Mouse (Mus musculus) neural tube, embryonic 11.5 days (tissue): ENCODE measurements around the gene Lsmem1. TPM values are rescaled to one million over a fixed set of nuclear protein-coding genes. Genes with fewer than 3 reads are reported as not detected.

ENCODE experiments used
- ATAC-seq: fragments of 200-750 bp; cut with Nextera tagmentation; 2 replicates; pipeline ENCODE4 v1.8.0; 2017; ENCODE audit warnings: moderate number of reproducible peaks, mild to moderate bottlenecking, moderate TSS enrichment, moderate library complexity; ENCODE audit not compliant: insufficient read depth, low FRiP score, low TSS enrichment
- DNase-seq: peaks from one replicate; pipeline ENCODE4 v3.0.0-alpha.2; 2015; ENCODE audit warnings: low spot score
- H3K27ac ChIP-seq: fragments of 300-500 bp; sonication (generic); 2 replicates; pipeline ENCODE4 v1.5.1; 2014; ENCODE audit warnings: low read depth, mild to moderate bottlenecking, low read length
- H3K27me3 ChIP-seq: fragments of 300-500 bp; sonication (generic); 2 replicates; pipeline ENCODE4 v1.6.1; 2014; ENCODE audit warnings: mild to moderate bottlenecking, low read length, mixed read lengths; ENCODE audit not compliant: control insufficient read depth, insufficient read depth
- H3K36me3 ChIP-seq: fragments of 300-500 bp; sonication (generic); 2 replicates; pipeline ENCODE4 v1.6.1; 2014; ENCODE audit warnings: mild to moderate bottlenecking, low read length, moderate library complexity, mixed read lengths; ENCODE audit not compliant: control insufficient read depth, insufficient read depth
- H3K4me1 ChIP-seq: fragments of 300-500 bp; sonication (generic); 2 replicates; pipeline ENCODE4 v1.6.1; 2014; ENCODE audit warnings: low read length, mixed read lengths; ENCODE audit not compliant: control insufficient read depth, insufficient read depth
- H3K4me2 ChIP-seq: fragments of 300-500 bp; sonication (generic); 2 replicates; pipeline ENCODE4 v1.6.1; 2014; ENCODE audit warnings: low read depth, mild to moderate bottlenecking, moderate library complexity
- H3K4me3 ChIP-seq: fragments of 300-500 bp; sonication (generic); 2 replicates; pipeline ENCODE4 v1.5.1; 2014; ENCODE audit warnings: low read depth, low read length
- H3K9ac ChIP-seq: fragments of 300-500 bp; sonication (generic); 2 replicates; pipeline ENCODE4 v1.6.1; 2014; ENCODE audit warnings: mild to moderate bottlenecking, low read length
- H3K9me3 ChIP-seq: fragments of 300-500 bp; sonication (generic); 2 replicates; pipeline ENCODE4 v1.6.1; 2016; ENCODE audit warnings: low read length; ENCODE audit not compliant: control insufficient read depth
- WGBS: fragments of 180-500 bp; shearing (Covaris S2); extraction: QIAGEN DNeasy Blood & Tissue Kit; methylation state at CpG from one replicate; pipeline ENCODE4 v1.1.7; 2014; 5-methylcytosine and 5-hydroxymethylcytosine counted together
- polyA plus RNA-seq: library from polyadenylated mRNA; unstranded; fragments of >200 nt; fragmentation: Nextera tagmentation; extraction: Ambion mirVana; gene quantifications from 2 replicates; pipeline ENCODE4 v1.2.1, GENCODE M21; 2014

Gene Lsmem1
- polyA plus RNA-seq, 1 experiment from 2014 or later, result 0.32 TPM

GRCm38 (mm10) chr12:40232231-40232630, 32.9 kb upstream of the Lsmem1 start:
- H3K27me3 ChIP-seq, result no peaks in the 10 kb centered on the region
- DNase-seq, result no peak
- H3K36me3 ChIP-seq, result no peaks in the 10 kb centered on the region
- H3K4me3 ChIP-seq, result no peak overlapping the region
- H3K9ac ChIP-seq, result no peak overlapping the region
- H3K9me3 ChIP-seq, result no peaks in the 10 kb centered on the region
- ATAC-seq, result no peak
- H3K27ac ChIP-seq, result no peak overlapping the region
- WGBS, result 87% methylated on average over 1 of the region's 1 CpGs
- no peak overlapping the region for H3K4me2 ChIP-seq
- H3K4me1 ChIP-seq, result no peaks in the 10 kb centered on the region

GRCm38 (mm10) chr12:40231632-40232031, 32.3 kb upstream of the Lsmem1 start:
- no peaks in the 10 kb centered on the region for H3K9me3 ChIP-seq
- ATAC-seq, result no peak
- no peaks in the 10 kb centered on the region for H3K36me3 ChIP-seq
- no peak for DNase-seq
- H3K9ac ChIP-seq, result no peak overlapping the region
- no peaks in the 10 kb centered on the region for H3K4me1 ChIP-seq
- H3K27ac ChIP-seq, result no peak overlapping the region
- 86% methylated on average over 2 of the region's 2 CpGs for WGBS
- no peak overlapping the region for H3K4me3 ChIP-seq
- H3K27me3 ChIP-seq, result no peaks in the 10 kb centered on the region
- no peak overlapping the region for H3K4me2 ChIP-seq

- Histone ChIP-seq H3K4me2 (no peak overlapping the region), H3K27me3 (no peaks in the 10 kb centered on the region), H3K9ac (no peak overlapping the region), H3K27ac (no peak overlapping the region), H3K9me3 (no peaks in the 10 kb centered on the region), H3K36me3 (no peaks in the 10 kb centered on the region), H3K4me1 (peaks cover 14% of the 10 kb centered on the region), H3K4me3 (no peak overlapping the region)
- WGBS, result 94% methylated on average over 9 of the region's 9 CpGs
- ATAC-seq (no peak), DNase-seq (no peak)
These were observed 25.0 kb upstream of the Lsmem1 start for GRCm38 (mm10) chr12:40224171-40224880.

GRCm38 (mm10) chr12:40223676-40224075, 24.4 kb upstream of the Lsmem1 start:
- Histone ChIP-seq H3K4me3 (peak overlapping the region; percentile 94), H3K27me3 (no peaks in the 10 kb centered on the region), H3K9me3 (no peaks in the 10 kb centered on the region), H3K4me1 (peaks cover 14% of the 10 kb centered on the region), H3K4me2 (peak overlapping the region; percentile 40), H3K9ac (peak overlapping the region; percentile 20), H3K36me3 (no peaks in the 10 kb centered on the region), H3K27ac (no peak overlapping the region)
- 58% methylated on average over 10 of the region's 10 CpGs for WGBS
- no peak for ATAC-seq
- DNase-seq, result no peak

GRCm38 (mm10) chr12:40223082-40223619, 23.9 kb upstream of the Lsmem1 start:
- Histone ChIP-seq H3K4me1 (peaks cover 14% of the 10 kb centered on the region), H3K9me3 (no peaks in the 10 kb centered on the region), H3K4me3 (peak overlapping the region; percentile 94), H3K9ac (peak overlapping the region; percentile 89), H3K36me3 (no peaks in the 10 kb centered on the region), H3K4me2 (peak overlapping the region; percentile 58), H3K27ac (peak overlapping the region; percentile 87), H3K27me3 (no peaks in the 10 kb centered on the region)
- under 1% methylated on average over 45 of the region's 47 CpGs for WGBS
- ATAC-seq (peak; percentile 98), DNase-seq (peak; percentile 99)

GRCm38 (mm10) chr12:40222251-40223081, 23.2 kb upstream of the Lsmem1 start:
- Histone ChIP-seq H3K4me2 (peak overlapping the region; percentile 58), H3K4me3 (peak overlapping the region; percentile 94), H3K4me1 (peaks cover 14% of the 10 kb centered on the region), H3K9ac (peak overlapping the region; percentile 89), H3K36me3 (no peaks in the 10 kb centered on the region), H3K27me3 (no peaks in the 10 kb centered on the region), H3K9me3 (no peaks in the 10 kb centered on the region), H3K27ac (peak overlapping the region; percentile 87)
- DNase-seq (peak; percentile 95), ATAC-seq (peak; percentile 94)
- WGBS, result under 1% methylated on average over 78 of the region's 81 CpGs

- H3K27ac ChIP-seq, result peak overlapping the region; percentile 87; the same call in 1 of the 2 replicates
- H3K9me3 ChIP-seq, result no peaks in the 10 kb centered on the region
- H3K36me3 ChIP-seq, result no peaks in the 10 kb centered on the region
- ATAC-seq (no peak), DNase-seq (no peak)
- H3K4me1 ChIP-seq, result peaks cover 14% of the 10 kb centered on the region
- H3K4me3 ChIP-seq, result peak overlapping the region; percentile 94
- peak overlapping the region; percentile 89 for H3K9ac ChIP-seq
- 21% methylated on average over 5 of the region's 5 CpGs for WGBS
- H3K4me2 ChIP-seq, result peak overlapping the region; percentile 48
- no peaks in the 10 kb centered on the region for H3K27me3 ChIP-seq
These were observed 22.3 kb upstream of the Lsmem1 start for GRCm38 (mm10) chr12:40221611-40222010.

- ATAC-seq (no peak), DNase-seq (no peak)
- Histone ChIP-seq H3K4me3 (peak overlapping the region; percentile 94), H3K4me2 (peak overlapping the region; percentile 48), H3K36me3 (peaks cover 2% of the 10 kb centered on the region; the same call in 1 of the 2 replicates), H3K27ac (no peak overlapping the region), H3K27me3 (no peaks in the 10 kb centered on the region), H3K4me1 (peaks cover 14% of the 10 kb centered on the region), H3K9me3 (no peaks in the 10 kb centered on the region), H3K9ac (no peak overlapping the region)
- 41% methylated on average over 3 of the region's 3 CpGs for WGBS
These were observed 21.6 kb upstream of the Lsmem1 start for GRCm38 (mm10) chr12:40220896-40221295.
